Mouse (Mus musculus): Measurements from ENCODE around the gene Iqcf5. TPM values are rescaled to one million over a fixed set of nuclear protein-coding genes. Genes with fewer than 3 reads are reported as not detected.

Gene Iqcf5
- total RNA-seq (2022): not detected

- DNase-seq: no peak
Measured at GRCm38 (mm10) chr9:106514273-106514672, at the start of gene Iqcf5. Gene Iqcf5 (plus strand): TSS chr9:106514573.

GRCm38 (mm10) chr9:106464751-106465541 is 49.4 kb upstream of the Iqcf5 start:
- DNase-seq: no peak

DNA sequence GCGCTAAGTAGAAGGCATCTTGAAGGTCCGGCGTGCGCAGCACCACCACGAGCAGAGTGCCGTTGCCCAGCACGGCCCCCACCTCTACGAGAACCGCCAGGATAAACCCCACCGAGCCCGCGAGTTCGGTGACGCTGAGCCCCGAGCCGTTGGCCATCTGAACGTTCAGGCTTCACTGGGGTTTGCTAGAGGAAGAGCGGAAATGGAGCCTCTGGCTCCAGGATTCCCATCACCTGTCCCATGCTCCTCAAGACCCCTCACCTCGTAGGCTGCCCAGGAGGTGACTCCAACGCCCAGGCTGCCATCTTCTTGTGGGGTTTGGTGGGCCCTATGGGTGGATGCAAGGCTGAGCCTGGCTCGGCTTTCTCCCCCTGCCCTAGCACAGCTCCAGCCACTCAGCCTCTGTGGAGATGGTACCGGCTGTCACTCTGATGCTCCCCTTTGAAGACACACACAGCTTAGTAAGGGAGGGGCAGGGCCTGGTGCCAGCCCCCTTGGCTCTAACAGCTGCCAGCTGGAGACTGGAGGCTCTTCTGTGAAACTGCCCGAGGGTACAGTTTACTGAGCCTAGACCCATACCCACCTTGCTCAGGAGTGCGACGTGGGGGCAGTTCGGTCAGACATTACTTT is 48.7 kb upstream of the Iqcf5 start, which contains the start of gene Gpr62:
Gpr62 (minus strand) TSS at position 368 of the 630 bp plus-strand sequence.
- DNase-seq: no peak

- no peak for DNase-seq
Measured at GRCm38 (mm10) chr9:106466721-106467120, 47.7 kb upstream of the Iqcf5 start.

DNA sequence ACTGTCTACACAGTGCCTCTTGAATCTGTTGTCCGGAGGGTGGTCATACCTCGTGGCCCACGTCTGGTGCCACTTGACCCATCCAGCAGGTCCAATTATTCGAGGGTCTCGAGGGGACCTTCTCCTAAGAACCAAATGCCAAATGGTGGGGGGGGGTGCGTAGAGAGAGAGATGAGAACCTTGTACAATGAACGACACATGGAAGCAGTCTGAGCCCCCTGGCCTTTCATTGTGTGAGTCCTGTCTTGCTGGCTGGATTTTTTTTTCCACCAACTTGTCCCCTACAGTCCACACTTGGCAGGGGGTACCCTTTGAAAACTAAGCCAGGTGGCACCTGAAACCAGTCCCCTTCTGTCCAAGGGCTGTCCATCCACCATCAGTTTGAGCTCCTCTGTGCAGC is 46.6 kb upstream of the Iqcf5 start:
- no peak for DNase-seq

DNA sequence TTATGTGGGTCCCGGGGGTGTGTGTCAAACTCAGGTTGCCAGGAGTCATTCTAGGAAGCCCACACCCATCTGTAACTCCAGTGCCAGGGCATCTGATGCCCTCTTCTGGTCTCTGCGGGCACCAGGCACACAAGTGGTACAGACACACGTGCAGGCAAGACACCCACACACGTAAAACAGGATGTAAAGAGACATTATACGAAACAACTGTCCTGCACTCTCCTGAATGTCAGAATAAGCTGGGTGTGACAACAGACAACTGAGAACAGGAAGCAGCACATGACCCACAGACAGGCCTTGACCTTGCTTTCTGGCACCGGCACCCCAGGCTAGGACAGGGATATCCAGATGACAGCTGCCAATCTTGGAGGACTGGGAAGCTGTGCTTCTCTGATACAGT is 45.1 kb upstream of the Iqcf5 start:
- no peak for DNase-seq

DNA sequence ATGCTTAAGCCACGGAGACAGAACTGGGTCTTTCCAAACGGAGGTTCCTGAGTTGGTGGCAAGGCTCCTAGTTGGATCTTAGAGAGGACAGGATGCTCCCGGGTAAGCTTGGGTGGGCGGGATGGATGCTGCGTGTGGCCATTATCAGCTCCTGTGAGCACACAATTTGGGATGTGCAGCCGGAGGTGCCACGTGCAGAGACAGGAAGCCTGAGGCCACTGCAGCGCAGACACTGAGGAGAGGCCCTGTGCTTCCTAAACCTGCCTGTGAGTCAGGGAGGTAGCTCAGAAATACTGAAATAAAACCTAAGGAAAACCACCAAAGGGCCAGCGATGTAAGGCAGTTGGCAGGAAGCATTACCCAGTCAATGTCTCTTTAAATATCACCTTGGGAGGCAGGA is 44.6 kb upstream of the Iqcf5 start:
- no peak for DNase-seq

DNA sequence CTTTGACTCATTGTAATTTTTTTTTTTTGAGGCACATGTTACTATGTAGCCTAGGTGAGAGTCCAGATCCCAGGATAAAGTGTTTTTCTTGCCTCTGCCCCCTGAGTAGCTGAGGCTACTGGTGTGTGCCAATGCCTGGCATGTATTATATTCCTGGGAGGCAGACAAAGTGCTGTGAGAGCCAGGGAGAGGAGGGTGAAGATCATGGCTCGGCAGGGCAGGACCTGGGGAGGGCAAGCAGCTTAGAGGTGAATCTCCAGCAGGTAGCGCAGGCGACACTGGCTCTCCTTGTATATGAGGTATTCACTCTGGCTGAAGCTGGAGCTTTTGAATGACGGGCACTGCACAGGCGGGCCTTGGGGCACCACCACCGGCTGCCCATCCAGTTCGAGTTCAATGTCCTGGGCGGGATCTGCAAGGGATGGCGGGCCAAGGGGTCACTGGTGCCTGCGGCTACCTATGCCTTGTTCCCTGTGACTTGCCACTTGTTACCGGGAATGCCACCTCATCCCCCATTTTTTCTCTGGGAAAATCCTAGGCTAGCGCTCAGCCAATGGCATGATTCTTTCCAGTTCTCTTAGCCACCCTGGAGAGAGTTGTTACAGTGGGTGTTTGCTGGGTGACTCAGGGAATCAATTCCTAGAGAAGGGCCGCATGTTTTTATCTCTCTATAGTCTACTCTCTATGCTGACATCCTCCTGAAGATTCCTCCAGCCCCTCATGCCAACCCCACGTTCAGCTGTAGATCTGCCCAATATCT is 43.2 kb upstream of the Iqcf5 start:
- DNase-seq: peak; percentile 1

DNA sequence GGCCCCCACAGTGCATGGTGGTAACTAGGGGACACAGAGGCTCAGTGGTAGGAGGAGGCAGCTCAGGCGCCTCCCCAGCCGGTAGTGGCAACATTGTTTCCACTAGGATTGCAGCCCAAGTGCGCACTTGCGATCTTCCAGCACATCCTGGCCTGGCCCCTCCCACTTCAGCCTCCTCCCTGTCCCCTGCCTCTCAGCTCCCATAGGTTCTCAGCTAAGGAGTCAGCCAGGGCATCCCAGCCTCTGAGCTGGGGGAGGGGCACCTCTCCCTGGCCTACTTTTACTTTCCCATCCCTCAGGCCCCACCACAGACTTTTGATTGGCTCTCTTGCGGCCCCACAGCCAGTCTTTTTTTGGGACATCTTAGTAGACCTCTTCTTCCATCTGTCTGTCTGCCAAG is 42.5 kb upstream of the Iqcf5 start:
- DNase-seq: peak; percentile 58

- DNase-seq: no peak
Measured at GRCm38 (mm10) chr9:106472321-106472720, 42.1 kb upstream of the Iqcf5 start.

DNA sequence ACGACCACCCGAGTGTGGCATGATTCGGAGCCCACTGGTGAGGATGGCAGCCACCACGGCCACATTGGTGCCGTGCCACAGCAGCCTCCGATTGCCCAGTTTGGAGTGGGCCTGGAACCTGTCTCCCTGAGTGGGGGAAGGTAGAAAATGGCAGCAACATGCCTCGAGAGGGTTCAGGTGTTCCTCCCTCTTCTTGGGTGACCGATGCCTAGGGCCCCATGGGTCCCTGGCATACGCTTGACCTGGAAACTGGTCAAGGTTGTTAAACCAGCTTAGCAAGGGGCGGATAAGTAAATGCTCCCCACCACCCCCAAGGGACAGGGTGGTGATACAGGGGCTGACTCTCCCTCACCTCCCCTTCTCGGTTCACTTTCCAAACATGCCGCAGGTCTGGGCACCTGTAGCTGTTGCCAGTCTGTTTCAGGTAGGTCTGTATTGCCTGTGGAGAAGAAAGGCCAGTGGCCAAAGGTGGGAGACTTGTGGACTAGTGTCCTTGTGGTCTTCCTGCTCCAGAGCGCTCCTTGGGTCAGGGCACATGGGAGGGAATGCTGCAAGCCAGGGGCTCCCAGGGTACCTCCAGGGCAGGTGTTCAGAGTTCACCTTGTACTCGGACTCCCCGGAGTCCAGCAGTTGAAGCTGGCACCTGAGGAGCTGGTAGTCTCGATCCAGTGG is 41.2 kb upstream of the Iqcf5 start:
- DNase-seq: peak; percentile 14

DNA sequence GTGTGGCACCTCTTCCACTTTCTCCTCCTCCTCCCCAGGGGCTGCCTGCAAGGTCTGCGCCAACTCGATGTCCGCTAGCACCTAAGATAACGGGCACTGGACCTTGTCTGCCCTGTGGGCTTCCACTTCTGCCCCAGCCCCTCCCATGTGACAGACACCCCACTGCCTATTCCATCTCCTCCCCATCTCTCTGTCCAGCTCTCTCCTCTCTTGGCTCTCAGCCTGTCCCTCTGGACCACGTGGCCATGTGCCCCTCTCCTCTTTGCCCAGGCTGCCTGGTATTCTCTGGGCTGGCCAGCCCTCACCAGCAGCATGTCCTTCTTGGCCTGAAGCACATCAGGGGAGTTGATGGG is 40.6 kb upstream of the Iqcf5 start:
- peak; percentile 7 for DNase-seq

DNA sequence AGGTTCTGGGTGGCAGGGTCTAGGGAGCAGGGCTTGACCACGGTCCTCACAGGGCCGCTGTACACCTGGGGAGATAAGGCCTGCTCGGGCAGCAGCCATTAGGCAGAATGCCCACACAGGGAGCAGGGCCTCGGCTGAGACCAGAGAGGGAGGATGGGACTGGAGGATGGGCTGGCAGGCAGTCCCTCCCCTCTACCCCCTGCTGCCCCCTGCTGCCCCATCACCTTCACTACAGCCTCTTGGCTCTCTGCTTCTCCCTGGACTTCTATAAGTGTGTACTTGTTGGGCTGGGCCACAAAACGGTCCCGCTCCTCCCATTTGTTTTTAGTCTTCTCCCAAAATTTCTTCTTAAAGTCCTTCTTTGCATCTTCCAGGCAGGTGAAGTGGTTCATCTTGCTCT is 39.9 kb upstream of the Iqcf5 start:
- DNase-seq: peak; percentile 45

DNA sequence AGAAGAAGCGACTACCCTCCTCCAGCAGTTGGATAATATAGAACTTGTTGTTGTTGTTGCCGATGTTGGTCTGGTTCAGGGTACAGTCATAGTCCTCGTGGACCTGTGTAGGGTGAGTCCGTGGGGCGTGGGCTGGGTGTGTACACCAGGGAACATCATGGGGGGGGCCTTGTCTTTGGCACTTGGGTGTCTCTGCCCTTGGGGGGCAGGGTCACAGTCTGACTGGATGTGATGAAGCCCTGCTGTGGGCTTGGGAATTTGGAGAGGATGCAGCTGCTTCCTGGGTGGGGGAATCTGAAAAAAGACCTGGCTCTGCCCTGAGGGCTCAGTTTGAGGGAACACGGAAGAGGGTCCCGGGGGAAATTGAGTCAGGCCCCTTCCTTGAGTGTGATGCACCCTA is 39.3 kb upstream of the Iqcf5 start:
- peak; percentile 29 for DNase-seq

DNA sequence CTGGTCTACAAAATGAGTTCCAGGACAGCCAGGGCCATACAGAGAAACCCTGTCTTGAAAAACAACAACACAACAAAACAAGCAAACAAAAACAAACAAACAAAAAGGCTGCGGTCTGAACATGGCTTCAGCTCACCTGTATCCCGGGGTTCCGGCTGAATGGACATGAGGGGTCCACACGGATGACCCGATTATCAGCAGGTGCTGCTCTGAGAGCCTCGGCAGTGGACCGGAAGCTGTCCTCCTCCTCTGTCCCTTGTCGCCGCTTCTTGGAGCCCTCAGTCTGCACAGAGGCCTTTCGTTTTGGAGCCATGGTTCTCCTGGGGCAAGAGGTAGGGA is 38.7 kb upstream of the Iqcf5 start, which contains the start of gene Rrp9:
Rrp9 (plus strand) TSS at position 301 of the 339 bp plus-strand sequence.
- peak; percentile 23 for DNase-seq

GRCm38 (mm10) chr9:106476002-106476923 is 38.1 kb upstream of the Iqcf5 start:
- peak; percentile 66 for DNase-seq

GRCm38 (mm10) chr9:106476924-106477484 is 37.4 kb upstream of the Iqcf5 start, which contains the start of gene Parp3:
Gene Parp3 (minus strand): TSS chr9:106476949.
- DNase-seq: peak; percentile 100

- DNase-seq: peak; percentile 5
Measured at GRCm38 (mm10) chr9:106477649-106478048, 36.7 kb upstream of the Iqcf5 start.

- no peak for DNase-seq
Measured at GRCm38 (mm10) chr9:106478101-106478500, 36.3 kb upstream of the Iqcf5 start.

DNA sequence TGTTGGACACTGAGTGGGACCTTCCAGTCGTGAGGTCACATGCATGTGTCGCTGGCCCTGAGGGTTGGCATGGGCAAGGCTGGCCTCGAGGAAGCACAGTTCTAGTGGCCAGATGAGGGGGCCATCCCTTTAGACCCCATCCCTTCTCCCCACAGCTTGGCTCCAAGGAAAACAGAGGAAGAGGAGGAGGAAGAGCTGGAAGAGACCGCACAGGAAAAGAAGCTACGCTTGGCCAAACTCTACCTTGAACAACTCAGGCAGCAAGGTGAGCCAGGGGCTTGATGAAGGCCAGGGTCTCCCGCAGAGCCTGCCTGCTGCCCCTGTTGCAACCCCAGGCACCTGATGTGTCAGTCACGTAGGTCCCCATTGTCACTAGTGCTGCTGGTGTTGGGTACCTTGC is 33.8 kb upstream of the Iqcf5 start:
- DNase-seq: no peak

- DNase-seq: no peak
Measured at GRCm38 (mm10) chr9:106481075-106481474, 33.3 kb upstream of the Iqcf5 start.
